Mouse (Mus musculus) kidney, embryonic 14.5 days (tissue): Measurements from ENCODE around the gene Cela3b. TPM values are rescaled to one million over a fixed set of nuclear protein-coding genes. Genes with fewer than 3 reads are reported as not detected.
"Not testable (repeated sequence)": the region's sequence is repeated elsewhere in the genome, so short reads cannot be mapped to it uniquely, and the experiment has no call there.

Experiments
- ATAC-seq: fragments of 200-750 bp; cut with Nextera tagmentation; 2 replicates; pipeline ENCODE4 v1.8.0; 2017; ENCODE audit warnings: moderate number of reproducible peaks, mild to moderate bottlenecking, moderate TSS enrichment, moderate library complexity; ENCODE audit not compliant: low FRiP score, low TSS enrichment
- H3K27ac ChIP-seq: fragments of 300-500 bp; sonication (generic); 2 replicates; pipeline ENCODE4 v1.5.1; 2014; ENCODE audit warnings: low read depth, mild to moderate bottlenecking, low read length, moderate library complexity, mixed read lengths
- H3K27me3 ChIP-seq: fragments of 300-500 bp; sonication (generic); 2 replicates; pipeline ENCODE4 v1.6.1; 2014; ENCODE audit warnings: mild to moderate bottlenecking, low read length; ENCODE audit not compliant: control insufficient read depth, insufficient read depth
- H3K36me3 ChIP-seq: fragments of 300-500 bp; sonication (generic); 2 replicates; pipeline ENCODE4 v1.6.1; 2014; ENCODE audit warnings: low read length, mixed read lengths; ENCODE audit not compliant: control insufficient read depth, insufficient read depth
- H3K4me1 ChIP-seq: fragments of 300-500 bp; sonication (generic); 2 replicates; pipeline ENCODE4 v1.6.1; 2014; ENCODE audit warnings: low read length, mixed read lengths; ENCODE audit not compliant: control insufficient read depth, insufficient read depth
- H3K4me2 ChIP-seq: fragments of 300-500 bp; sonication (generic); replicated peaks from 2 replicates; pipeline ENCODE4 v1.6.1; 2014; ENCODE audit warnings: low read depth, mild to moderate bottlenecking, low read length
- H3K4me3 ChIP-seq: fragments of 300-500 bp; sonication (generic); 2 replicates; pipeline ENCODE4 v1.5.1; 2014; ENCODE audit warnings: mild to moderate bottlenecking, low read length
- H3K9ac ChIP-seq: fragments of 300-500 bp; sonication (generic); 2 replicates; pipeline ENCODE4 v1.6.1; 2014; ENCODE audit warnings: low read depth, mild to moderate bottlenecking, low read length, moderate library complexity
- H3K9me3 ChIP-seq: fragments of 300-500 bp; sonication (generic); 2 replicates; pipeline ENCODE4 v1.6.1; 2016; ENCODE audit warnings: low read length; ENCODE audit not compliant: control insufficient read depth
- WGBS: fragments of 180-500 bp; shearing (Covaris S2); extraction: QIAGEN DNeasy Blood & Tissue Kit; methylation state at CpG from one replicate; pipeline ENCODE4 v1.1.7; 2014; 5-methylcytosine and 5-hydroxymethylcytosine counted together
- polyA plus RNA-seq: library from polyadenylated mRNA; unstranded; fragments of >200 nt; fragmentation: Nextera tagmentation; extraction: Ambion mirVana; gene quantifications from 2 replicates; pipeline ENCODE4 v1.2.1, GENCODE M21; 2014

Cela3b gene
- polyA plus RNA-seq, 1 experiment from 2014 or later, result not detected

DNA sequence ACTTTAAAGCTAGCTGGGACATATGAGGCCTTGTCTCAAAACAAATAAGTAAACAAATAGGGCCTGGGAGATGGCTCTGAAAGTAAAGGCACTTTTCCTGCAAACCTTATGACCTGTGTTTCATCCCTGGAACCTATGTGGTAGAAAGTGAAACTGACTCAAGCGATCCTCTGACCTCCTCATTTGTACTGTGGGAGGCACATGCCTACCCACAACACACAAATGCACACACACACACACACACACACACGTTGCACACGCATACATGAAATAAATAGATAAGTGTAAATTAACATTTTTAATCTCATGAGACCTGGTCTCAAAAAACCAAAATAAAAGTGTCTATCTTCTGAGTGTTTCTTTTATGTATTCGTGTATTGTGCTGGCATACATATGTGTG lies 15.5 kb upstream of the Cela3b start:
- H3K9ac ChIP-seq, result no peak overlapping the region
- H3K27ac ChIP-seq, result no peak overlapping the region
- H3K9me3 ChIP-seq, result no peaks in the 10 kb centered on the region
- H3K4me1 ChIP-seq, result peaks cover 12% of the 10 kb centered on the region
- H3K36me3 ChIP-seq, result no peaks in the 10 kb centered on the region
- whole genome bisulfite sequencing, result 88% methylated on average over 4 of the region's 4 CpGs
- H3K4me2 ChIP-seq, result no peak overlapping the region
- no peaks in the 10 kb centered on the region for H3K27me3 ChIP-seq
- no peak for ATAC-seq
- no peak overlapping the region for H3K4me3 ChIP-seq

DNA sequence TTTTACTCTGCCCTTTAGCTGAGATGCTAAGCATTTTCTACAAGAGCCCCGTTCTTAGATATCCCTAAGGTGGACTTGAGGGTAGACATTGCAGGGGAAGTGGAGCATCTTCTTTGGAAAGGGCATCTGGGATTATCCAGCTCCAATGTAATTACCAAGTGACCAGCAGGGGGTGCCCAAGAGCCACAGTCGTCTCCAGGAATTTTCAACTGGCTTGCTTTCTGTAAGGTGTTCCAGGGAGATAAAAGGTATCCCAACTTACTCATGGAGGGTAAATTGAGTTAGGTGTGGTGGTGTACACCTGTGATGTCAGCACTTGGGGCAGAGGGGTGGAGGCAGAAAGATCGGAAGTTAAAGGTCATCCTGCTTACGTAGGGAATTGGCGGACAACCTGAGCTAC lies 13.3 kb upstream of the Cela3b start:
- H3K4me2 ChIP-seq, result no peak overlapping the region

GRCm38 (mm10) chr4:137441332-137441731 lies 11.0 kb upstream of the Cela3b start:
- Histone ChIP-seq H3K9ac (no peak overlapping the region), H3K4me2 (no peak overlapping the region), H3K27me3 (no peaks in the 10 kb centered on the region), H3K4me3 (no peak overlapping the region), H3K9me3 (no peaks in the 10 kb centered on the region), H3K4me1 (no peaks in the 10 kb centered on the region), H3K27ac (no peak overlapping the region), H3K36me3 (no peaks in the 10 kb centered on the region)
- WGBS, result 82% methylated on average over 4 of the region's 4 CpGs
- no peak for ATAC-seq

More for the DNA sequence above, 13.3 kb upstream of the Cela3b start:
- H3K4me1 ChIP-seq, result peaks cover 7% of the 10 kb centered on the region
- no peak overlapping the region for H3K27ac ChIP-seq
- H3K4me3 ChIP-seq, result no peak overlapping the region
- ATAC-seq, result 0 out of 2 replicates have a peak, but pooled peaks have one; percentile 15
- no peaks in the 10 kb centered on the region for H3K36me3 ChIP-seq
- H3K27me3 ChIP-seq, result no peaks in the 10 kb centered on the region
- 29% methylated on average over 5 of the region's 5 CpGs for WGBS
- H3K9ac ChIP-seq, result no peak overlapping the region
- H3K9me3 ChIP-seq, result no peaks in the 10 kb centered on the region

DNA sequence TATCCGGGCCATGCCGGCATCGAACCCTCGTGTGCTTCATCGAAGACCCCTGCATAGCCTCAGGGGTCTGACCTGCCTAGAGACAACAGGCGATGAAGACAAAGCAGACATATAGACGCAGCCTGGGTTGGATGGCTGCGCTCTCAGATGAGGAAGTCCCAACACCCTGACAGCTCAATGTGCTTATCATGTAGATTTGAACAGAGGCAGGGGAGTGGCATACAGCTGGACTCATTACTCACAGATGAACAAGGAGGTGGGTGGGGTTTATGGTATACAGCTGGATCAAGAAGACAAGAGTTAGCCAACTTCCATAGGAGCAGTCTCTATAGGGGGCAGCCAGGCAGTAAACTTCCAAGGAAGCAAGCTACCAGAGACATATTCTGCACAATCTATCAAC lies 8.5 kb upstream of the Cela3b start:
- Histone ChIP-seq H3K9me3 (no peaks in the 10 kb centered on the region), H3K4me3 (no peak overlapping the region), H3K36me3 (no peaks in the 10 kb centered on the region), H3K4me1 (no peaks in the 10 kb centered on the region), H3K27ac (no peak overlapping the region), H3K9ac (no peak overlapping the region), H3K4me2 (no peak overlapping the region), H3K27me3 (no peaks in the 10 kb centered on the region)
- 90% methylated on average over 8 of the region's 8 CpGs for WGBS
- ATAC-seq, result no peak

GRCm38 (mm10) chr4:137436979-137437669 lies 6.8 kb upstream of the Cela3b start:
- Histone ChIP-seq H3K4me2 (no peak overlapping the region), H3K9ac (no peak overlapping the region), H3K9me3 (no peaks in the 10 kb centered on the region), H3K36me3 (no peaks in the 10 kb centered on the region), H3K27ac (no peak overlapping the region), H3K4me1 (no peaks in the 10 kb centered on the region), H3K4me3 (no peak overlapping the region), H3K27me3 (no peaks in the 10 kb centered on the region)
- no peak for ATAC-seq
- 93% methylated on average over 8 of the region's 8 CpGs for WGBS

DNA sequence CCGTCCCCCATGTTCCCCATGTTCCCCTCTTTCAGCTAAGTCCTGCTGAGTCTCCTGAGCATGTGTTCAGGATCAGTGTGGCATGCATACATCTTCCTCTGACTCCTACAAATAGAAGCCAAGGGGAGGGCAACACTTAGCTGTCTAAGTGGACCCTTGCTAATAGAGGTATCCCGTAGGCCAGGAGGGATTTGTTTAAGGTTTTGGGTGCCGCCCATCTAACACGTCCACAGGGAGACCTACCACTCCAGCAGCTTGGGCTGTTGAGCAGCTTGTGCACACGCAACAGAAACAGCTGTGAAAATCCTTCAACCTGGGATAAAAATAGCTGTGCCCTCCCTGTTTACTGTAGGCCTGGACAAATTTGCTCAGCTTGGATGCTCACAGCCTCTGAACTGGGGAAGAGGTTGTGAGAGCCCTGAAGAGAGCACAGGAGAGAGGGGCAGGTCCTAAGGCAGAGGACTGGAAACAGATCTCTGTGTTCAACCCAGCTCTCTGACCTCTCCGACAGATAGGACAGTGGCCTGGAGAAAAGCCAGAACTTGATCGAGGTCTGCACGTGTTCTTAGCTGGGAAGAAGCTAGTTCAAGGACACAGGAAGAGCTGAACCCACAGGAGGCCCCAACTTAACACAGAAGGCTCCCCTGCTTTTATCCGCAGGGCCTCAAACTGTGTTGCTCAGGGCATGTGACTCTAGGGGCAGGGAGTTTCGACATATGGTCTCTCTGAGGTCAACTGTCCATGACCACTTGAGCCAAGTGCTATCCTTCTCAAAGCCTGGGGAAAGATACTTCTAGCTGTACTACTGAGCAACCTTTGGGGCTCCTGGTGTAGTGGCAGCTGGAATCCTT lies 2.6 kb upstream of the Cela3b start:
- not testable (repeated sequence) for H3K27me3 ChIP-seq, ATAC-seq, H3K27ac ChIP-seq, H3K4me2 ChIP-seq, H3K9me3 ChIP-seq, H3K4me3 ChIP-seq, H3K36me3 ChIP-seq, H3K4me1 ChIP-seq, H3K9ac ChIP-seq
- 71% methylated on average over 10 of the region's 10 CpGs for WGBS

- H3K4me1 ChIP-seq, result no peaks in the 10 kb centered on the region
- no peak overlapping the region for H3K27ac ChIP-seq
- 76% methylated on average over 11 of the region's 11 CpGs for WGBS
- H3K36me3 ChIP-seq, result no peaks in the 10 kb centered on the region
- no peak overlapping the region for H3K9ac ChIP-seq
- H3K4me2 ChIP-seq, result no peak overlapping the region
- H3K9me3 ChIP-seq, result no peaks in the 10 kb centered on the region
- no peaks in the 10 kb centered on the region for H3K27me3 ChIP-seq
- ATAC-seq, result no peak
- H3K4me3 ChIP-seq, result no peak overlapping the region
Observed at GRCm38 (mm10) chr4:137417712-137418564, 12.4 kb downstream of the Cela3b start.

DNA sequence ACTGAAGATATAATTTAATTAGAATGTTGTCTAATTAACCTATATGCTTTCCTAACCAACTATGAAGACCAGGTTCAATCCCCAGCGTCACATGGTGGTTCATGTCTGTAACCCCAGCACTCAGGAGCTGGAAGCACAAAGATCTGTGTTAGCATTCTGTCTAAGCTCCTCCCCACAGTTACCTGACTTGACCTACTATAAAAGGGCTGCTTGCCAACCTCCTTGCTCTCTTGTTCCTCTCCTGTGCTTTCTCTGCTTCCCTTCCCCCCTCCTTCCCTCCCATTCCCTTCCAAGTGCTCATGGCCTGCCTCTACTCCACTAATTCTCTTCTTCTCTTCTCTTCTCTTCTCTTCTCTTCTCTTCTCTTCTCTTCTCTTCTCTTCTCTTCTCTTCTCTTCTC lies 15.4 kb downstream of the Cela3b start:
- Histone ChIP-seq H3K4me1 (no peaks in the 10 kb centered on the region), H3K9ac (no peak overlapping the region), H3K27me3 (no peaks in the 10 kb centered on the region), H3K27ac (no peak overlapping the region), H3K4me3 (no peak overlapping the region), H3K36me3 (no peaks in the 10 kb centered on the region), H3K9me3 (no peaks in the 10 kb centered on the region), H3K4me2 (no peak overlapping the region)
- ATAC-seq, result no peak
- 75% methylated on average over 1 of the region's 1 CpGs for WGBS
